Mouse (Mus musculus) gastrocnemius, postnatal 4 days (tissue): ENCODE results near the gene Tnik. TPM values are rescaled to one million over a fixed set of nuclear protein-coding genes. Genes with fewer than 3 reads are reported as not detected.

Source experiments
- DNase-seq, 2 experiments: peaks; one replicate each; pipeline ENCODE4 v3.0.0; 2021 to 2022; ENCODE audit warnings: low spot score in 2 of 2, mixed read lengths in 2 of 2
- total RNA-seq, 2 experiments: library from RNA; stranded (reverse); gene quantifications; 2 replicates each; pipeline ENCODE4 v1.2.3; 2021

The Tnik gene
- total RNA-seq, 2 experiments from 2014 or later: 75.8 to 77.6 TPM

- no peak for DNase-seq
Measured at GRCm38 (mm10) chr3:28591345-28591744, 328.3 kb downstream of the Tnik start.

GRCm38 (mm10) chr3:28593922-28594321 lies 330.9 kb downstream of the Tnik start:
- DNase-seq: no peak

GRCm38 (mm10) chr3:28599476-28599875 lies 336.5 kb downstream of the Tnik start:
- no peak for DNase-seq

- no peak for DNase-seq
Measured at GRCm38 (mm10) chr3:28606741-28607140, 343.7 kb downstream of the Tnik start.

- no peak for DNase-seq
Measured at GRCm38 (mm10) chr3:28612330-28612729, 349.3 kb downstream of the Tnik start.

GRCm38 (mm10) chr3:28616386-28616785 lies 353.4 kb downstream of the Tnik start:
- no peak for DNase-seq

GRCm38 (mm10) chr3:28617008-28617627 lies 354.1 kb downstream of the Tnik start:
- DNase-seq: no peak

GRCm38 (mm10) chr3:28621792-28622191 lies 358.8 kb downstream of the Tnik start:
- no peak for DNase-seq

- DNase-seq: no peak
Measured at GRCm38 (mm10) chr3:28626816-28627215, 363.8 kb downstream of the Tnik start.

- DNase-seq: no peak
Measured at GRCm38 (mm10) chr3:28636778-28637177, 373.8 kb downstream of the Tnik start.

- DNase-seq: no peak
Measured at GRCm38 (mm10) chr3:28638957-28639356, 375.9 kb downstream of the Tnik start.

- DNase-seq: no peak
Measured at GRCm38 (mm10) chr3:28643252-28643947, 380.4 kb downstream of the Tnik start.

- no peak for DNase-seq
Measured at GRCm38 (mm10) chr3:28652574-28652973, 389.6 kb downstream of the Tnik start.

GRCm38 (mm10) chr3:28653043-28653442 lies 390.0 kb downstream of the Tnik start:
- DNase-seq: no peak

GRCm38 (mm10) chr3:28654740-28655139 lies 391.7 kb downstream of the Tnik start:
- no peak for DNase-seq

GRCm38 (mm10) chr3:28658349-28658748 lies 395.3 kb downstream of the Tnik start:
- no peak for DNase-seq

- DNase-seq: no peak
Measured at GRCm38 (mm10) chr3:28680851-28681250, 417.8 kb downstream of the Tnik start.

GRCm38 (mm10) chr3:28681866-28682265 lies 418.9 kb downstream of the Tnik start:
- DNase-seq: no peak

- DNase-seq: no peak
Measured at GRCm38 (mm10) chr3:28682411-28682810, 419.4 kb downstream of the Tnik start.

- DNase-seq: no peak
Measured at GRCm38 (mm10) chr3:28685510-28685909, 422.5 kb downstream of the Tnik start.

- DNase-seq: no peak
Measured at GRCm38 (mm10) chr3:28694811-28695210, 431.8 kb downstream of the Tnik start.

GRCm38 (mm10) chr3:28695608-28696007 lies 432.6 kb downstream of the Tnik start:
- no peak for DNase-seq

- DNase-seq: no peak
Measured at GRCm38 (mm10) chr3:28696162-28696561, 433.1 kb downstream of the Tnik start.
